Mouse (Mus musculus) E14TG2a.4 (cell line): ENCODE measurements around the gene Slc16a2.

Experiments used
- CTCF ChIP-seq: conservative IDR thresholded peaks from 2 replicates; pipeline ENCODE4 v1.5.1; 2014; ENCODE audit warnings: low read length
- NANOG ChIP-seq: IDR thresholded peaks from 2 replicates; pipeline ENCODE4 v1.6.1; 2014; ENCODE audit warnings: borderline replicate concordance, low read length, mixed read lengths
- POU5F1 ChIP-seq: IDR thresholded peaks from 2 replicates; pipeline ENCODE4 v1.6.1; 2014; ENCODE audit warnings: low read length, borderline replicate concordance

GRCm38 (mm10) chrX:103822271-103822811 is 558 bp upstream of the Slc16a2 start:
- TF ChIP-seq CTCF (no peak), NANOG (no peak), POU5F1 (no peak)
